Mouse (Mus musculus): Measurements from ENCODE around the gene Ddit4.

Gene Ddit4

DNA sequence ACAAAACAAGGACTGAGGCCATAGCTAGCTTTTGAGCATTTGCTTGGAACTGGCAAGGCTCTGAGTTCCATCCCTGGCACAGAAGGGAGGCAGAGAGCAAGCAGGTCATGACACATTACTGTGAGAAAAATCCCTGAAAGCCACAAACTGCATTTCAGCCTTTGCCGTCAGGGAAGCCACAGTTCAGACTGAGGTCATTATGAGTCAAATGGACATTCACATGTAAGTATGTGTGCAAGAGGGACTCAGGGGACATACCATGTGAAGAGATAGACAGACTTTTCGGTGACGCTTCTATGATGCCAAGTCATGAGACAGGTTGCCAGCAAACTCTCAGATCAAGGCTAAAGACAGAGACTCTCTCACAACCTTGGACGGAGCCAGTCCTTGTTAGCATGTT is 33.5 kb downstream of the Ddit4 start:
- no peak for DNase-seq (ENCODE audit: low read depth, low spot score)

DNA sequence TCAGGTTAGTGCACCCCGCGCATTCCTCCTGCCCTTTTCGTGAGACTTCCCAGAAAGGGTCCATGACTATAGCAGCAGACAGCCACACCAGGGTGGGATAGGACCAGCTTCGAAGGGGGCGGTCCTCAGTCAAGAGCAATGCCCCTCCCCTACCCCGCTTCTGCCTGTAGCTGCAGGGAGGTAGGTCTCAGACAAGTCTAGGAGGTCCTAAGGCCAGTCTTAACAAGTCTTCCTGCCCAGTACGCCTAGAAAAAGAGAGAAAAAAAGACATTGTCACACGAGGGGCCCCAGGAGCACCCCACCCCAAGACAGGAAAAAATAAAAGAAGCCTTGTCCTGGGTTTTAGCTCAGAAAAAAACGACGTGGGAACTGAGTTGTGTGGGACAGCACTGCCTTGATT is 35.0 kb downstream of the Ddit4 start:
- peak; percentile 80 for DNase-seq (ENCODE audit: low read depth, low spot score)

DNA sequence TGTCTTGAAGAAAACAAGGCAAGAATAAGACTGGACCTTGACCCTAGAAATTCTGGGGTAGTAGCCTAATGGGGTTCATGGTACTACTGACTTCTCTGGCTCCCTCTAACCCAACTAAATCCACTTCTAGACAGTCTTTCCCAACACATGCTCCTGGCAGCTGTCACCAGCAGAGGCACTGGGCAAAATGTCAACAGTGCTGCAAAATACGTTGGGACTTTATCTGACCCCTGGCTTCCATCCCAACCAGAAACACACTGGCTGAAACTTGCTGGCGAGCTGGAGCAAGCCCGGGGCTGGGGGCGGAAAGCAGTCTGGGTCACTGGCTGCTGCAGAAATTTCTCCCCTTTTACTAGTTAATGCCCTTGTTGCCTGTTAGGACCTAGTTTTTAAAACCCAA is 35.5 kb downstream of the Ddit4 start:
- no peak for DNase-seq (ENCODE audit: low read depth, low spot score)

- DNase-seq (ENCODE audit: low read depth, low spot score) = no peak
Measured at GRCm38 (mm10) chr10:59915196-59915962, 36.3 kb downstream of the Ddit4 start.

DNA sequence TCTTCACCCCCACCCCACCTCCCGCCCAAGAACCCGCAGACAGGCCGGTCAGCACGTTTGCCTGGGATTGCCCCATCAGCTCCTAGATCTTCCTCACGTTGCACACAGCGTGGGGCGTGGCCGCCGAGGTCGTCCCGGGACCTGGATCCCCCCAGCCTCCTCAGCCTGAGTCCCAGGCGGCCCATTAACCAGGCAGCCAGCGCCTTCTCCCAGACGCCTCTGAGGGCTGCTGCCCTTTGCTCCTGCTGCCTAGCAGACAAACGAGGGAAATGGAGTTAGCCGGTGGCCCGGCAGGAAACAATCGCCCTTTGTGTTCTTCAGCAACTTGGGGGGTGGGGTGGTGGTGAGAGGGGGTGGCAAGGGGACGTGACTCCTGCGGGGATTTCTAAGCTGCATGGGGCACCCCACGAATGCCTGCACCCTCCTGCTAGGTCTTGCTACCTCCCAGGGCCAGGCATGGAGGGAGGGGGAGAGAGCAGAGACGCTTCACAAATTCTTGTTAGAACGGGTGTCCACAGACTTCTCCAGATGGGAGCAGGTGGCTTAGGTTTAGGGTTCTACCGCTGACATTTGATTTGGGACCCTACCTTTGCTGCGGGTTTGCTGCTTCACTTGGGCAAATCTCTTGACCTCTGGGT is 40.0 kb downstream of the Ddit4 start:
- peak; percentile 75 for DNase-seq (ENCODE audit: low read depth, low spot score)

DNA sequence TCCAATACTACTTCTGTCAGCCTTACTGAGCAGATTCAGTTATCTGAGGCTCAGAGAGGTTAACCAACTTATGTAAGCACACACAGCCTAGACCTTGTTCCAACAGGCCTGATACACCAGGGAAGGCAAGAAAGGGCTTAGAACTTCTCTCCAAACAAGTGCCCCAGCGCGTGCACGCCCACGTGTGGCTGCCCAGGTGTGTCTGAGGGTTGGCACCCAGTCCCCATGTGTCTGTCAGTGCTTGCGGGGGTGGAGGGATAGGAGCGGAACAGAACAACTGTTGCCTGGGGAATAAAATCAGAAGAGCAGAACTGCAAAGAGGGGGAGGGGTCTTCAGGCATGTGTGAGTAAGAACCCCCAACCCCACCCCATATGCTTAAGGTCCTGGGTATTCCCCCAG is 40.5 kb downstream of the Ddit4 start:
- no peak for DNase-seq (ENCODE audit: low read depth, low spot score)

DNA sequence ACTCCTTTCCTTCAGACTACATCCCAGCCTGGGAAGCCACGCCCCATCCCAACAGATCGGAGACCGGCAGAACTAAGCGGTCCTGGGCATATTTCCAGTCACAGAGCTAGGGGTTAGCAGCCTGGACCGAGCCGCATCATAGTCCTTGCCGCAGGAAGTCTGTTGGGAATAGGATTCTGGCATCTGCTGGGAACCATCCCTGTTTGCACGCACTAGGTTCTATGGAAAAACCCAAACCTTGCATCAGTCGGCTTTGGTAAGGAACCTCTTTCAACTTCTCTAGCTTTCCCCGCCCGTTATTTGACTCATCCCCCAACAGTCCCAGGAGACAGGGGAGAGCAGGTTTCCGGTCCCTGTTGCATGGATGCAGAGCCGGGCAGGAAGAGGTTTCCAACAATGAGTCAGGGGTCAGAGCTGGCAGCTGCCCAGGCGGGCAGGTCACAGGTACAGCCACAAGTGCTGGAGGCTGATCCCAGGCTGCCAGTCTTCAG is 42.2 kb downstream of the Ddit4 start:
- peak; percentile 68 for DNase-seq (ENCODE audit: low read depth, low spot score)

GRCm38 (mm10) chr10:59908776-59909315 is 42.8 kb downstream of the Ddit4 start:
- no peak for DNase-seq (ENCODE audit: low read depth, low spot score)

DNA sequence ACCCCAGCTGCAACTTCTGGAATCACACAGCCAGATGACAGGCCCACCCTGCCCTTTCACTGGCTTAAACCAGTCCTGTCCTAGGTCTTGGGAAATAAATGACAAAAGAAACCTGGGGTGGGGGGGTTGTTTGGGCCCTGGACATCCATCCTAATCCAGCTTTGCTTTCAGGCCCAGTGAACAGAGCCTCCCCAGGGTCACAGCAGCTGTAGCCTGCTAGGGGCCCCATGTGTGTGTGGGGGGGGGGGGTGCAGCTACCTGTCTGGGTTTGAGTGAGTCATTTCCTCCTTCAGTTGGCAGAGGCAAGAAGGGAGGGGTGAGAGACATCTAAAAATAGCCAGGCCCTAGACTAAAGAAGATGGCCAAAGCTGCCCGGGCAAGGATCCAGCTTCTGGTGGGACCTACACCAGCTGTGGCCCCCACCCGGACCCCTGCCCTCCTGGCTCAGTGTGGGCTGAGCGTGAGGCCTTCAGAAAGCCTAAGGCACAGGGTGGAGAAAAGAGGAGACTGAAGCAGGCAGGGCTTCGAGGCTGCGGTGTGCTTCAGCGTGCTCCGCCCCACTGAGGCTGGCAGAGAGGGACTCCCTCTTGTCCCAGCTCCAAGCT is 43.8 kb downstream of the Ddit4 start:
- DNase-seq (ENCODE audit: low read depth, low spot score) = no peak

GRCm38 (mm10) chr10:59907080-59907609 is 44.5 kb downstream of the Ddit4 start:
- DNase-seq (ENCODE audit: low read depth, low spot score) = no peak

GRCm38 (mm10) chr10:59903170-59903569 is 48.5 kb downstream of the Ddit4 start:
- DNase-seq (ENCODE audit: low read depth, low spot score) = no peak

- no peak for DNase-seq (ENCODE audit: low read depth, low spot score)
Measured at GRCm38 (mm10) chr10:59902606-59902990, 49.0 kb downstream of the Ddit4 start.

DNA sequence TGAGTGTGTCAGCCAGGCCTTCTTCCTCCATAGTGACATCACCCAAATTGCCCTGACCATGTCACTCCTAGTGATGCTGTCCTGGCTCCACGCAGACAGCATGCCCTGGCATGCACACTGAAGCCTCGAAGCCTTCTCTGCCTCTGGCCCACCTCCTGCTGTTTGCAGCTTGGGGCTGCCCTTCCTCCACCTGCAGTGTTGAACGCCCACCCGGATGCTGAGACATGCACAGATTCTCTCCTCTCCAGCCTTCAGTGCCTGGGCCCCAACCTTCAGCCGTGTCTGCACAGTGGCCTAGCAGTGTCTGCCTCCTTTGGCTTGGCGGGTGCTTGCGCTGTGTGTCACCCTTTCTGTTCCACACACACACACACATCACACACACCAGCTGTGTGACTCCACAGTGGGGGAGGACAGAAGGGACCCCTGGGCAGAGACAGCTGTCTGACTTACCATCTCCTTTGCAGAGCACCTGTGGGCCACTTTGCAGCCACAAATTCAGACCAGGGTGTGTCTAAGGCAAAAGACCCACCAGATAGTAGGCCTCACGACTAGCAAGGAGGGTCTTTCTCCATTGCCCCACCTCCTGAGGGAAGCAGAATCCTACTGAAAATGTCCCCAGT is 49.5 kb downstream of the Ddit4 start:
- DNase-seq (ENCODE audit: low read depth, low spot score) = no peak

- no peak for DNase-seq (ENCODE audit: low read depth, low spot score)
Measured at GRCm38 (mm10) chr10:59901463-59901862, 50.2 kb downstream of the Ddit4 start.

- DNase-seq (ENCODE audit: low read depth, low spot score) = no peak
Measured at GRCm38 (mm10) chr10:59900939-59901338, 50.7 kb downstream of the Ddit4 start.

DNA sequence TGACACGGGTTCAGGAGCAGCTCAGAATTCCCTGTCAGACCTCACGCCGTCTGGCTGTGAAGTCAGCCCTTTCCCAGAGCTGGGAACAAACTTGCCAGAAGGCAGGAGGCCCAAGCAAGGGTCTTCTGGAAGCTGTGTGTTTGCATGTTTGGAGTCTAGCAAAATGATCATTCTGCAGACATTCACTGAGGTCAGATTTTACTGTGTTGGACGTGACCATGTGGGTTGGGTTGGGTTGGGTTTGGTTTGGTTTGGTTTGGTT is 51.5 kb downstream of the Ddit4 start:
- no peak for DNase-seq (ENCODE audit: low read depth, low spot score)

All from mesoderm, embryonic 11.5 days (tissue).